Mouse (Mus musculus) thymus, adult 2 months (tissue): ENCODE measurements around the gene Lipe. TPM values are rescaled to one million over a fixed set of nuclear protein-coding genes. Genes with fewer than 3 reads are reported as not detected.

Experiments used
- DNase-seq: peaks from one replicate; pipeline ENCODE4 v3.0.0; 2021
- H3K27ac ChIP-seq: fragments of 200-500 bp; 2 replicates; pipeline ENCODE4 v1.5.1; 2012; ENCODE audit warnings: low read length, control low read depth; ENCODE audit not compliant: control insufficient read depth, insufficient read depth
- H3K27me3 ChIP-seq: fragments of 200-500 bp; 2 replicates; pipeline ENCODE4 v1.6.1; 2012; ENCODE audit warnings: mild to moderate bottlenecking, low read length, moderate library complexity, mixed read lengths; ENCODE audit not compliant: control insufficient read depth, insufficient read depth
- H3K36me3 ChIP-seq: fragments of 200-500 bp; 2 replicates; pipeline ENCODE4 v1.6.1; 2012; ENCODE audit warnings: mild to moderate bottlenecking, low read length, moderate library complexity; ENCODE audit not compliant: control insufficient read depth, insufficient read depth
- H3K4me1 ChIP-seq: fragments of 200-500 bp; replicated peaks from 2 replicates; pipeline ENCODE4 v1.6.1; 2012; ENCODE audit warnings: low read length; ENCODE audit not compliant: control insufficient read depth, insufficient read depth
- H3K4me3 ChIP-seq: fragments of 200-500 bp; 2 replicates; pipeline ENCODE4 v1.5.1; 2012; ENCODE audit warnings: mild to moderate bottlenecking, low read length, control low read depth, moderate library complexity; ENCODE audit not compliant: control insufficient read depth, insufficient read depth
- CTCF ChIP-seq: fragments of 200-500 bp; IDR thresholded peaks from 2 replicates; pipeline ENCODE4 v1.5.1; 2012; ENCODE audit warnings: mild to moderate bottlenecking, control low read depth, low read length, moderate library complexity, borderline replicate concordance; ENCODE audit not compliant: control insufficient read depth, poor library complexity, insufficient read depth; ENCODE audit errors: extremely low read depth
- POLR2A ChIP-seq: fragments of 200-500 bp; IDR thresholded peaks from 2 replicates; pipeline ENCODE4 v1.6.1; 2012; ENCODE audit warnings: mild to moderate bottlenecking, low read length, control low read depth, moderate library complexity; ENCODE audit not compliant: control insufficient read depth, poor library complexity, insufficient read depth; ENCODE audit errors: extremely low read depth
- WGBS: fragments of 180-500 bp; shearing (Covaris S2); methylation state at CpG from one replicate; pipeline ENCODE4 v1.1.7; 2018; 5-methylcytosine and 5-hydroxymethylcytosine counted together
- polyA plus RNA-seq: library from polyadenylated mRNA; depleted of rRNA; stranded (reverse); fragments of >200 nt; gene quantifications from 2 replicates; pipeline ENCODE4 v1.2.3, GENCODE M21; 2012; rRNA removed

The Lipe gene
- polyA plus RNA-seq, 1 experiment = 75.3 TPM

DNA sequence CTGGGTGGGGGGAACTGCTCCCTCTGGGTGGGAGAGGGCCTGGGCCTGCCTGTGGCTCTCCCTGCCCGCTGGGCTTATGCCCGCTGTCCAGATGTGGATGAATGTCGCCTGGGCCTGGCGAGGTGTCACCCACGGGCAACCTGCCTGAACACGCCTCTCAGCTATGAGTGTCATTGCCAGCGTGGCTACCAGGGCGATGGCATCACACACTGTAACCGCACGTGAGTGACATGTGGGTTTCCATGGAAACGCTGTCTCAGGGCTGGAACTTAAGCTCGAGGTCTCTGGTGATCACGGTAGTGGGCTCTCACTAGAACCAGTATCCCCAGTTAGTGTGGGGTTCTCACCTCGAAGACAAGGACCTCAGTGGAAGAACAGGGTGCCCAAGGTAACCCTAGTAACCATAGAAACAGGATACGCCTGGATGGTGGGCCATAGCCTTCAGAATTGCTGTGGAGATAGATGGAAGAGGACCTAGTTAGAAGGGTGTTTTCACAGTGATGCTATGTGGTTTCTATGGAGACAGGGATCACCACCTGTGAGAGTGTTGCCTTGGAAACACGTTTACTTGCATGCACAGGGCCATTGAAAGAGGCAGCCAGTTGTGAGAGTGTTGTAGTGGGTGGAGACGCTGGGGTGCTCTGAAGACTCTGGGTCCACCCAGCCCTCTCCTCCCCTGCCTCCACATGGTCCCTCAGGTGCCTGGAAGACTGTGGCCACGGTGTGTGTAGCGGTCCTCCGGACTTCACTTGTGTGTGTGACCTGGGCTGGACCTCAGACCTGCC is 57.3 kb downstream of the Lipe start:
- Histone ChIP-seq H3K36me3 (no peaks in the 10 kb centered on the region), H3K4me1 (no peaks in the 10 kb centered on the region), H3K4me3 (no peak overlapping the region), H3K27ac (no peak overlapping the region), H3K27me3 (no peaks in the 10 kb centered on the region)
- 90% methylated on average over 20 of the region's 20 CpGs for WGBS
- DNase-seq = no peak
- TF ChIP-seq POLR2A = no peak
- TF ChIP-seq CTCF = no peak

DNA sequence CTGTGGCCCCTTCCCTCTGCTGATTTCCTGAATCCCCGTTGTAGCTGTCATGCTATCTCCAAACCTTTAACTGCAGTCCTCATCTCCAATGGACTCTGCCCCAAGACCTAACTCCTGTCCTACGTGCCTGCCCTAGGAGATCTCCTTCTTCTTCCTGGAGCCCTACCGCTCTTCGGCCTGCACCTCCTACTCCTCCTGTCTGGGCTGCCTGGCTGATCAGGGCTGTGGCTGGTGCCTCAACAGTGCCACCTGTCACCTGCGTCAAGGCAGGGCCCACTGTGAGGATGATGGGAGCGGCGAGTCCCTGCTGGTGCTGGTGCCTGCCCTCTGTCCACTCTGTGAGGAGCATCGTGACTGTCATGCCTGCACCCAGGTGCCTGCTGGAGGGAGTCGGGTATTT is 59.2 kb downstream of the Lipe start:
- WGBS = 94% methylated on average over 9 of the region's 9 CpGs
- Histone ChIP-seq H3K4me1 (no peaks in the 10 kb centered on the region), H3K27me3 (no peaks in the 10 kb centered on the region), H3K4me3 (no peak overlapping the region), H3K27ac (no peak overlapping the region), H3K36me3 (no peaks in the 10 kb centered on the region)
- no peak for TF ChIP-seq CTCF
- no peak for TF ChIP-seq POLR2A
- no peak for DNase-seq

DNA sequence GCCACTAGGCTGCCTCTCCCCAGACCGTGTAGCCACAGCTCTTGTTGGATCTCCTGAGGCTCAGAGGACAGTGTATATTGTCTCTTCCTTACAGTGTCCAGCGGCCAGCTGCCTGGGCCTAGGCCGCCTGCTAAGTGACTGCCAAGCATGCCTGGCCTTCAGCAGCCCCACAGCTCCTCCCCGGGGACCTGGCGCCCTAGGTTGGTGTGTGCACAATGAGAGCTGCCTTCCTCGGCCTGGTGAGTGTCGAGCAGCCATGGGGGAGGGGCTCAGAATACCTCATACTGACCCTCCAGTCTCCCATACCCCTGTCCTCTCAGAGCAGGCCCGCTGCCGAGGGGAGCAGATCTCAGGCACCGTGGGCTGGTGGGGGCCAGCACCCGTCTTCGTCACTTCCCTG is 64.0 kb downstream of the Lipe start:
- Histone ChIP-seq H3K27me3 (no peaks in the 10 kb centered on the region), H3K36me3 (no peaks in the 10 kb centered on the region), H3K27ac (no peak overlapping the region), H3K4me1 (no peaks in the 10 kb centered on the region), H3K4me3 (no peak overlapping the region)
- WGBS = 92% methylated on average over 12 of the region's 12 CpGs
- no peak for TF ChIP-seq POLR2A
- no peak for TF ChIP-seq CTCF
- DNase-seq = no peak

DNA sequence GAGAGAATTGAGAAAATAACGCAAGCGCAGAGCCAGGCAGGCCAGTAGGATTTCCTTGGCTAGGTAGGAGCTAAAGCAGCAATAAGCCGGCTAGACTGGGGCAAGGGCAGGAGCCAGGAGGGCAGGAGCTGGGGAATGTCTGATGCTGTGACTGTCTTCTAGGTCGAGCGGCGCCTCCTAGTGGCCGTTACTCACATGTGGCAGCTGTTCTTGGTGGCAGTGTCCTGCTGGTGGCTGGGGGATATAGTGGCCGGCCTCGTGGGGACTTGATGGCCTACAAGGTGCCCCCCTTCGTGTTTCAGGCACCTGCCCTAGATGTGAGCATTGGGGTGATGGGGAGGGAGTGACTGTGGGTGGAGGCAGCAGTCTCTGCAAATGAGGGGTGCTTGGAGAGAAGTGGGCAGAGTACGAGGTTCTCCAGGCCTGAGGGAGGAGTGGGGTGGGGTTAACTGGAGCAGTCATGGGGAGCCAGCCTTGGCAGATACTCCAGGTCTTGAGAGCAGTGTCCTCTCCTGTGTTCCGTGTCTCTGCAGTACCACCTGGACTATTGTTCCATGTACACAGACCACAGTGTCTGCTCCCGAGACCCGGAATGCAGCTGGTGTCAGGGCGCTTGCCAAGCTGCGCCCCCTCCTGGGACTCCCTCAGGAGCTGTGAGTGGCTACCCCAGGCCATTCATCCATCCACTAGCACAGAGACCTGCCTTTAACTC is 64.8 kb downstream of the Lipe start:
- 54% methylated on average over 16 of the region's 16 CpGs for WGBS
- H3K36me3 ChIP-seq = no peaks in the 10 kb centered on the region

More for the DNA sequence above, 64.8 kb downstream of the Lipe start:
- TF ChIP-seq POLR2A = no peak
- peak; percentile 87 for TF ChIP-seq CTCF
- no peak overlapping the region for H3K4me3 ChIP-seq
- H3K27me3 ChIP-seq = no peaks in the 10 kb centered on the region
- no peaks in the 10 kb centered on the region for H3K4me1 ChIP-seq
- H3K27ac ChIP-seq = no peak overlapping the region
- DNase-seq = peak; percentile 71

Other genes starting within 250 kb of the Lipe start
- gene Pou2f2, start 219.0 kb downstream of the Lipe start, polyA plus RNA-seq = 5.6 and 5.7 TPM in 2 replicates
- 93.6 and 102 TPM in 2 replicates for gene Dedd2, start 178.1 kb downstream of the Lipe start, polyA plus RNA-seq
- 38.2 and 46.5 TPM in 2 replicates for gene Zfp526, start 177.3 kb downstream of the Lipe start, polyA plus RNA-seq
- gene Gsk3a, start 160.9 kb downstream of the Lipe start, polyA plus RNA-seq = 332 and 343 TPM in 2 replicates
- gene Erf, start 147.9 kb downstream of the Lipe start, polyA plus RNA-seq = 59.4 and 60.4 TPM in 2 replicates
- gene Cic, start 131.0 kb downstream of the Lipe start, polyA plus RNA-seq = 270 and 297 TPM in 2 replicates
- 138 and 140 TPM in 2 replicates for gene Pafah1b3, start 100.7 kb downstream of the Lipe start, polyA plus RNA-seq
- 0.08 TPM in 1 of 2 replicates, not detected in the other for gene Prr19, start 97.3 kb downstream of the Lipe start, polyA plus RNA-seq
- 0.08 and 0.13 TPM in 2 replicates for gene Tmem145, start 92.6 kb downstream of the Lipe start, polyA plus RNA-seq
- gene Megf8, start 81.5 kb downstream of the Lipe start, polyA plus RNA-seq = 11.9 and 14.8 TPM in 2 replicates
- 13.4 and 20.6 TPM in 2 replicates for gene Cnfn, start 29.0 kb downstream of the Lipe start, polyA plus RNA-seq
- gene Cxcl17, start 14.2 kb upstream of the Lipe start, polyA plus RNA-seq = 0.56 and 1.2 TPM in 2 replicates
- 5.0 and 5.8 TPM in 2 replicates for gene Ceacam1, start 78.9 kb upstream of the Lipe start, polyA plus RNA-seq
- gene Ceacam2, start 141.1 kb upstream of the Lipe start, polyA plus RNA-seq = 0.22 TPM in 1 of 2 replicates, not detected in the other
- gene Erich4, start 217.2 kb upstream of the Lipe start, polyA plus RNA-seq = not detected in 2 replicates
- 80.2 and 86.2 TPM in 2 replicates for gene Dmac2, start 220.7 kb upstream of the Lipe start, polyA plus RNA-seq
- 28.7 and 32.8 TPM in 2 replicates for gene B3gnt8, start 227.9 kb upstream of the Lipe start, polyA plus RNA-seq